Mouse (Mus musculus): ENCODE results near the gene Otulinl.

Gene Otulinl

DNA sequence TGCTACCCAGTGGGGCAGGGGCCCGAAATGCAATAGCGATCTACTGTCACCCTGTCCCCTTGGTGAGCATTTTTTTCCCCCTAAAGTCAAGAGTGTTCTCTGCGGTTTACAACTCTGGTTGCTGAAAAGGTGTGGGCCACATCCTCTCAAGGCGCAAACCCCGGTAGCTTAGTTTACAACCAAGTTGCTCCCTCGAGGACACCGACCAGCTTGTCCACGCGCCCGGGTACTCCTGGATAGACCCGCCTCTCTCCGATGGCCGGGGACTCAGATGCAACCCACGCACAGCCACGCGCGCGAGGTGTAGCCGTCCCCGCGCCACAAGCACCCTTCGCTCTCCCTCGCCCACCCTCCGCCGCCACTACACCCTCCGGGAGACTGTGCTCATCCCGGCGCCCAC, 382 bp downstream of the Otulinl start:
- no peak for DNase-seq (ENCODE audit: low read depth, low spot score)

GRCm38 (mm10) chr15:27678511-27678910, 2.9 kb downstream of the Otulinl start:
- DNase-seq (ENCODE audit: low read depth, low spot score): no peak

- DNase-seq (ENCODE audit: low read depth, low spot score): no peak
Measured at GRCm38 (mm10) chr15:27677801-27678200, 3.6 kb downstream of the Otulinl start.

- DNase-seq (ENCODE audit: low read depth, low spot score): no peak
Measured at GRCm38 (mm10) chr15:27676211-27676610, 5.2 kb downstream of the Otulinl start.

DNA sequence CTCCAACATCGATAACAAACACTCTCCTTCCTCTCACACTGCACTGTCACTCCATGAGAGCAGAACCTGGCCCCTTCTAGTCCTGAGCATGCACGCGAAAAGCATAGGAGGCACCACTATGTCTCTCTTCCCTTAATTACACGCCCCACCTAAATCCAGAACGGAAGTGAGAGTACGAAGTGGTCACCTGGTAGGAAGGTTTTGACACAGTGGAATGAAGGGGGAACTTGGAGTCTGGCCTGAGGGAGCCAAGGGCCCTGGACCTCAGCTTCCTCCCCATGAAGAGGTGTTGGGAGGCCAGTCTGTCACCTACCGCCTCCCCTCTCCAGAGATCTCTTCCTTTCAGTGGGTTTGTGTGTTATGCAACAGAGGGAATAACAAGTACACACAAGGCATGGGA, 6.3 kb downstream of the Otulinl start:
- no peak for DNase-seq (ENCODE audit: low read depth, low spot score)

DNA sequence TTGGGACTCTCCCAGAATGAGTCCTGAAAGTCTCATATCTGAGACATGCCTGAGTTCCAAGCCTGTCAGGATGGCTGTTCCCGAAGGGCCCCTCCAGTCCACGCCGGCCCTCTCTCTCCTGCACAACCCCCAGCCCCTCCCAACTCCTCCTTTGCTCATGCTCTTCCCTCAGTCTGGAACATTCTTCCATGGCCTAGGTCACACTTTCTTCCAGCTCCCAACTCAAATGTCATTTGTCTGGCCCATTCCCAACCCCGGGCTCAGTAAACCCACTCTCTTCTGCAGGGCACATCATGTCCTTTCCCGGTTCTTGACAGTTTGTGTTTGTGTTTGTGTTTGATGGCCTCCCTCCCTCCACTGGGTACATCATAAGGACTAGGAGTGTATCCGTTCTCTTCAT, 7.3 kb downstream of the Otulinl start:
- DNase-seq (ENCODE audit: low read depth, low spot score): no peak

GRCm38 (mm10) chr15:27673151-27673550, 8.2 kb downstream of the Otulinl start:
- no peak for DNase-seq (ENCODE audit: low read depth, low spot score)

DNA sequence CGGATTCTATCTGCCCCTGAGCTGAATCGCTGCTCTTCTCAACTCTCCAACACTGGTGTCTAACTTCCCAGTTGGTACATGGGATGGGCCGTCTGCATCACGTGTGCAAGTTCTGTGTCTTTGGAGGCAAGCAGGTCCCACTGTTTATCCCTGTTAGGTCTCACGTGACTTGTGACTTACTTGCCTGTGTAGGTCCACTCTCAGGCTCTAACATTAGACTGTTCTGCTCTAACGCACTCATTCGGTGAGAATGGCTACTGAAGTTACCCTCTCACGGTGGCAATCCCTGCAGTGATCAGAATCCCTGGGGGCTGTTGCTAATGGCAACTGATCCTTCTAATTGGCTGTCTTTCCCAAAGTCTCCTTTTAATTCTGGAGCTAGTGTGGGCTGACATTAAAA, 9.1 kb downstream of the Otulinl start:
- no peak for DNase-seq (ENCODE audit: low read depth, low spot score)

- no peak for DNase-seq (ENCODE audit: low read depth, low spot score)
Measured at GRCm38 (mm10) chr15:27671612-27672245, 9.7 kb downstream of the Otulinl start.

DNA sequence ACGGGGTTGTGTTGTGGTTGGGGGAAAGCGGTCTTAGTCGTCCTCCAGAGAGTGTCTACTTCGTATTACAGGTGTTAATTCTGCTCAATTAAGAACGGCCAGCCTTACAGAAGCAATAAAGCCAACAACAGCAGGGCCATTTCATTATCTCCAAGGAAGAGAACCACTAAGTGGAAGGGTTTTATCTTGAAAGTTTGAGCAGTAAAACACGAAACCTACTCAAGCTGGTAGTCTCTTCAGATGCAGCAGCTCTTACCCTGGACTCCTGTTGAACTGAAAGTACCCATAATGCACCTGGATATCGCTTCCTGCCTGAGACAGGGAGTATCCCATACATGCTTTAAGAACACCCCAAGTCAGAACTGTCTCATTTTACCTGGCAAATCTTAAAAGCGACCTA, 10.7 kb downstream of the Otulinl start:
- no peak for DNase-seq (ENCODE audit: low read depth, low spot score)

GRCm38 (mm10) chr15:27669931-27670411, 11.4 kb downstream of the Otulinl start:
- no peak for DNase-seq (ENCODE audit: low read depth, low spot score)

- no peak for DNase-seq (ENCODE audit: low read depth, low spot score)
Measured at GRCm38 (mm10) chr15:27669276-27669675, 12.1 kb downstream of the Otulinl start.

- DNase-seq (ENCODE audit: low read depth, low spot score): no peak
Measured at GRCm38 (mm10) chr15:27668557-27668956, 12.8 kb downstream of the Otulinl start.

DNA sequence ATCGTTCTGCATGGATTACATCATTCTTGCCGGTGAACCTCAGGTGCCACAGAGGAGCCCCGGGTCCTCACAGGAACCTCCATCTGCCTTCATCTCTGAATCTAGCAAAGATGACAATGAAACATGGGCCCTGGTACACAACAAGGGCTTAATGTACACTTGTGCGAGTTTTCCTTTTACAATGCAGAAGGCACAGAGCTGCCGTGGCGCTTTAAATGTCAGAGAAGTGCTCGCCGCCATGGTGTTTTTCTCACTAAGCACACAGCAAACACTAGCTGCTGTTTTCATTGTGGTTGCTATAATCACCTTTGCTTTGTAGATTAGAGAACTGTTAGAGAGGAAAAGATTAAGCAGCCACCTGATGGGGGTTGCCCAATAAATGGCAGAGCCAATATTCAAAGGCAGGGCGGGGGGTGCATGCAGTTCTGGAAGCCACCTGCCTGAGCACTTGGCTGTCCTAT, 13.3 kb downstream of the Otulinl start:
- DNase-seq (ENCODE audit: low read depth, low spot score): no peak

DNA sequence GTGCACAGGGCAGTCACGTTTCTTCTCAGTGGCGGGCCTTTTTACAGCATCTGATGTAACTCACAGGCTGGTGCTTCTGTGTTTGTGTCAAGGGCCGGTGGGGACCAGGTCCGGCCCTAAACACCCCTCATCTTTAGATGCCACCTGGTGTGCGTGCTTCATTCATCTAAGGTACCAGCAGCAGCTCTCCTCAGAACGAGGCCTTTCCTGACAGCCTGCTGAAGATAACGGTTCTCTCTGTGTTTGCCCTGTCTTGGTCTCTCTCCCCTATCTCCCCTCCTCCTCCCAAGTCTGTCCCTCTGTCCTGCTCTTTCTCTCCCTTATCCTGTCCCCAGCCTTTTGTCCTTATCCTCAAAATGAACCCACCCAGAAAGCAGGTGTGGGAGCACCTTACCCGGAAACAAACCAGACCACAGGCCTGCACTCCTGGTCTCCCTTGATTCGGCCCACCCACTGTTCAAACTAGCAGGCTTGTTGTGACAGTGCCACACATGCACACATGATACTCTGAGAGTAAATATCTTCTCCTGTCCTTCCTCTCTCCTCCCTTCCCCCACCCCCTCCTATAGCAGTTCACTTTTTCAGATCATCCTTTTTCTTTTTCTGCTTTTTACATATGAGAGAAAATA, 14.4 kb downstream of the Otulinl start:
- DNase-seq (ENCODE audit: low read depth, low spot score): no peak

- peak; percentile 48 for DNase-seq (ENCODE audit: low read depth, low spot score)
Measured at GRCm38 (mm10) chr15:27665392-27665911, 15.9 kb downstream of the Otulinl start.

DNA sequence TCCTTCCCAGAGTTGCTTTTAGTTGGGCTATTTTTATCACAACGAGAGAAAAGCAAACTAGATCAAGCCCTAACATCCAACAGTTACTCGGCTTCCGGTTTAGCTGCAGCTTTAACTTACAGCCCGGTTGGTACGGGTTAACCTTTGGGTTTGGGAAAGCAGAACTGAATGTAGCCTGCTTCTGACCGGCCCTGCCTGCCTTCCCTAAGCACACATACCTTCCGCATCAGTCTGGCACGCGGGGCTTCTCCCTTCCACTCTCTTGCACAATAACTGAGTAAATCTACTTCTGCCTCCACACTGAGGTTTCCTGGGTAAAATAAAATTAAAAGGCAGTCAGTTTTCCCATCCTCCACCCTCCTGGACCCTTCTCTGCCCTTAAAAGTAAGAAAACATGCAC, 17.3 kb downstream of the Otulinl start:
- no peak for DNase-seq (ENCODE audit: low read depth, low spot score)

DNA sequence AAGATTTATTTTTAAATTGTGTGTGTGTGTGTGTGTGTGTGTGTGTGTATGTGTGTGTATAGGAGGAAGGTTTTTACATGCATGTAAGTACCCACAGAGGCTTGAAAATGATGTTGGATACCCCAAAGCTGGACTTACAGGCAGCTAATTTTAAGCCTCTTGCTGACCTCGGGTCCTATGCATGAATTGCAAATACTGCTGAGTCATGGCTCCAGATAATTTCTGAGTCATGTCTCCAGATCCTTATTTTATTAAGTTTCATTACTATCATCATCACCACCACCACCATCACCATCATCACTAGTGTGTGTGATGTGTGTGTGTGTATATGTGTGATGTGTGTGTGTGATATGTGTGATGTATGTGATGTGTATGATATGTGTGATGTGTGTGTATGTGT, 18.7 kb downstream of the Otulinl start:
- no peak for DNase-seq (ENCODE audit: low read depth, low spot score)

- no peak for DNase-seq (ENCODE audit: low read depth, low spot score)
Measured at GRCm38 (mm10) chr15:27661696-27662095, 19.7 kb downstream of the Otulinl start.

DNA sequence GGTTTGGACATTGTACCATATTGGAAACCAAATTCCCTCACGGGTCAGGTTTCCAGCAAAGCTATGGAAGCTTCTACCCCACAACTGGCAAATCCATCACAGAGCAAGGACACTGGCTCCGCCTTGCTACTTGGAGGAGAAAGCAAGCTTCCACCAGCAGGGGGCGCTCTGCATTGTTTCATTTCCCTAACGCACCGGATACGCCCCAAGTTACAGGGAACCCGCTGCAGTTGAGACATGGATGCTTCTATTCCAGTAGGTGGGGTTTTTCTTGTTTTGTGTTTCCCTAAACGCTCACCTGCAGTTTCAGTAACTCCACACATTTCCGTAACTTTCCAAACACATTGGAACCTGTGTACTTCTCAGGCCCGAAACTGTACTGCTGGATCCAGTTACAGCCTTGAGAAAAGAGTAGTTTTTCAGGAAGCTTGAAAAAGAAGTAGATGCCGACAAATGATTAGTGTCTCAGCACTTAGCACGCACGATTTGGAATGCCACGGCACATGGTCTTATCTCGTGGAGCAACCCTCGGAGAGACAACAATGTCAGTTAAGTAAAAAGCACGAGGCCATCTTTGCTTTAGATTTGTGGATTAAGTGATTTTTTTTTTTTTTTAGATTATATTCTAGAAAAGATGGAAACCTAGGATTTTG, 21.7 kb downstream of the Otulinl start:
- peak; percentile 61 for DNase-seq (ENCODE audit: low read depth, low spot score)

DNA sequence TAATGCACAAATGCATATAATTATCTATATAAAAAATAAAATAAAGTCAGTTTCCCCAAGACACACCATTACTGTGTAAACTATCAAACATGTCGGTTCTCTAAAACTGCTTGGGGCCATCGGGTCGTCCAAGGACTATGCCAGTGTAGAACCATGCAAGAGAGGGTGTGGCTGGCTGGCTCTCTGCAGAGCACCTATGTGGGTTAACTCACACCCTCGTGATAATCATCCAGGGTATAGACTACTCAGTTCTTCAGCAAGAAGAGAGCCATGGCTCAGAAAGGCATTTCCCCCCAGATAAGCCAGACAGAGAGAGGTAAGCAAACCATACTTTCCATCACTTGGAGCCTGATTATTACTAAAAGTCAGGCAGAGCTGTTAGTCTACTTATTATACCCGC, 22.2 kb downstream of the Otulinl start:
- DNase-seq (ENCODE audit: low read depth, low spot score): no peak

DNA sequence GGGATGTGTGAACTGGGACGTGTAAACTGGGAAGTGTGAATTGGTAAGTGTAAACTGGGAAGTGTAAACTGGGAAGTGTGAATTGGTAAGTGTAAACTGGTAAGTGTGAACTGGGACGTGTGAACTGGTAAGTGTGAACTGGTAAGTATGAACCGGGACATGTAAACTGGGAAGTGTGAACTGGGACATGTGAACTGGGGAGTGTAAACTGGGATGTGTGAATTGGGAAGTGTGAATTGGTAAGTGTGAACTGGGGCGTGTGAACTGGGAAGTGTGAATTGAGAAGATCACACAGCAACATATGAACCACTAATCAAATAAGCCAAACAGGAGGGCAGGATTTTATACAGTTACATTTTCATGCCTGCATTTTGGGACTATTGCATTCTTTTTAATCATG, 23.0 kb downstream of the Otulinl start:
- no peak for DNase-seq (ENCODE audit: low read depth, low spot score)

DNA sequence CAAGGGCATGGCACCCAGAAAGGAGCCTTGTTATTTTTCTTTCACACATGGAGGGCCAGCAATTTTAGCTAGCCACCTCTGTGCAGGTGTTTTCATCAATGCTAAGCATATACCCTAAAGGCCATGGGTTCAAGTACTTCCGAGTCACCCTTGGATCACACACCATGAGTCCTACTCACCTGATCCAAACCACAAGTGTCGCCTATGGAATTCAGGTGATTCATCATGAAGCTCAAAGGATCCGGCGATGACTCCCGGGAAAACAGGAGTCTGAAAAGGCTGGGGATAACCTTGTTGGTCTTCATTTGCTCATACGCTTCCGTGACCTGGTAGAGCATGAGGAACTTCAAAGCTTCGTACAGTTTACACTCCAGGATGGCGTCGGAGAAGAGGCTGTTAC, 23.5 kb downstream of the Otulinl start:
- no peak for DNase-seq (ENCODE audit: low read depth, low spot score)
